Mouse (Mus musculus) liver, embryonic 13.5 days (tissue): ENCODE data around the gene Ulk4. TPM values are rescaled to one million over a fixed set of nuclear protein-coding genes. Genes with fewer than 3 reads are reported as not detected.

Source experiments
- ATAC-seq: fragments of 200-750 bp; cut with Nextera tagmentation; 2 replicates; pipeline ENCODE4 v1.8.0; 2017; ENCODE audit warnings: low read depth, mild to moderate bottlenecking, moderate number of reproducible peaks, moderate library complexity
- DNase-seq: peaks from one replicate; pipeline ENCODE4 v3.0.0; 2022
- H3K27ac ChIP-seq: fragments of 300-500 bp; sonication (generic); 2 replicates; pipeline ENCODE4 v1.5.1; 2015; ENCODE audit warnings: moderate library complexity, mild to moderate bottlenecking, inconsistent platforms
- H3K27me3 ChIP-seq: fragments of 300-500 bp; sonication (generic); 2 replicates; pipeline ENCODE4 v1.6.1; 2015; ENCODE audit warnings: mild to moderate bottlenecking, inconsistent platforms
- H3K36me3 ChIP-seq: fragments of 300-500 bp; sonication (generic); 2 replicates; pipeline ENCODE4 v1.6.1; 2015; ENCODE audit warnings: mild to moderate bottlenecking, inconsistent platforms
- H3K4me1 ChIP-seq: fragments of 300-500 bp; sonication (generic); replicated peaks from 2 replicates; pipeline ENCODE4 v1.6.1; 2015; ENCODE audit warnings: inconsistent platforms
- H3K4me2 ChIP-seq: fragments of 300-500 bp; sonication (generic); 2 replicates; pipeline ENCODE4 v1.6.1; 2015; ENCODE audit warnings: inconsistent platforms, mild to moderate bottlenecking, moderate library complexity
- H3K4me3 ChIP-seq: fragments of 300-500 bp; sonication (generic); replicated peaks from 2 replicates; pipeline ENCODE4 v1.5.1; 2015; ENCODE audit warnings: mild to moderate bottlenecking, inconsistent platforms
- H3K9ac ChIP-seq: fragments of 300-500 bp; sonication (generic); 2 replicates; pipeline ENCODE4 v1.6.1; 2015; ENCODE audit warnings: mild to moderate bottlenecking, inconsistent platforms
- H3K9me3 ChIP-seq: fragments of 300-500 bp; sonication (generic); replicated peaks from 2 replicates; pipeline ENCODE4 v1.6.1; 2016; ENCODE audit warnings: inconsistent platforms
- WGBS: fragments of 180-500 bp; shearing (Covaris S2); methylation state at CpG from one replicate; pipeline ENCODE4 v1.1.7; 2015; ENCODE audit not compliant: insufficient replicate concordance; 5-methylcytosine and 5-hydroxymethylcytosine counted together
- polyA plus RNA-seq: library from polyadenylated mRNA; unstranded; fragments of >200 nt; fragmentation: Nextera tagmentation; extraction: Ambion mirVana; gene quantifications from 2 replicates; pipeline ENCODE4 v1.2.1, GENCODE M21; 2015

Ulk4 gene
- polyA plus RNA-seq, 1 experiment from 2014 or later: 37.0 TPM

DNA sequence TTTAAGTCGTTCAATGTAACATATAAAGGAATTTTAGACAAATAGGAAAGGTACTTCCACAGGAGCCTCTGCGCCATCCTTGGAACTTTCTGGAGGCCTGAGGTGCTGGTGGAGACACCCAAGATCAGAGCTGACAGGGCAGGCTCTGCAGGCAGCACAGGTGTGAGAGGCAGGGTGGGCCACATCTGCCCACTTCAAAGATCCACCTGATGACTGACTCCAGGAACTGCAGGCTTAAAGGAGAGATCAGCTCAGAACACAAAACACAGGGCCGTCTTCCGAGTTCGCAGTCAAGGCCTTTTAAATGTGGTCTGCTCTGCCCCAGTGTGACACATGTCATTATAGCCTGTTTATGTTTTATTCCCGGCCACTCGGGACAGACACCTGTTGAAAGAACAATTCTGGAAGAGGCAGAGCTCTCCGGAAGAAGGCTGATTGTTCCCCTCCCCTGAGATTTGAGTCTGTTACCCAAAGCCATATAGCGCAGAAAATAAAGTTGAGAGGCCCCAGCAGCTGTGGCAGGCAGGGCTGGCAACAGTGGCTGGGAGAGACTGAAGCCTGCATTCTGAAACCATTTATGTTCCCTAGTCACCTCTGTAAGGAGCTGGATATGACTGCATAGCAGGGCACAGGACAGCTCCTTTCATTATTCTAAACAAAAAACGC is 205.4 kb downstream of the Ulk4 start:
- no peak overlapping the region for H3K4me2 ChIP-seq
- 70% methylated on average over 10 of the region's 10 CpGs for WGBS
- H3K27ac ChIP-seq: no peak overlapping the region
- H3K4me3 ChIP-seq: no peak overlapping the region
- no peaks in the 10 kb centered on the region for H3K9me3 ChIP-seq
- no peak for DNase-seq
- no peaks in the 10 kb centered on the region for H3K36me3 ChIP-seq
- no peaks in the 10 kb centered on the region for H3K4me1 ChIP-seq
- H3K9ac ChIP-seq: no peak overlapping the region
- ATAC-seq: no peak
- H3K27me3 ChIP-seq: no peaks in the 10 kb centered on the region

DNA sequence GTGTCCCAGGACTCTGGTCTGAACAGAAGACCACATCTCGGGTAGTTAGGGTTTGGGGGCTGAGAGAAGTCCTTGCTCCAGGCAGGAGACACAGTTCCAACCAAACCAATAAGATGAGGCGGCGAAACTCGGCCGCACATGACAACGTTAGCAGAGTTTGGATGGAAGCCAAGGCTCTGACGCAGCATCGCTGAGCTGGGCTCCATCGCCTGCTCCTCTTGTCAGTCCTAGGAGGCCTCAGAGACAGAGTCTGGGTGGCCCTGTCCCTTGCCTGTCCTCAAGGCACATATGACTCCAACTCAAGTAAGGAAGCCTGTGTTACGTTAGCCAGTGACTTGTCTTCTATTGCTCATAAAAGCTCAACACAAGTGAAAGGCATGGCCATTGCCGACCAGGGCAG is 205.9 kb downstream of the Ulk4 start:
- H3K36me3 ChIP-seq: no peaks in the 10 kb centered on the region
- ATAC-seq (no peak), DNase-seq (no peak)
- no peak overlapping the region for H3K4me3 ChIP-seq
- no peaks in the 10 kb centered on the region for H3K9me3 ChIP-seq
- no peak overlapping the region for H3K4me2 ChIP-seq
- no peak overlapping the region for H3K9ac ChIP-seq
- 78% methylated on average over 11 of the region's 11 CpGs for WGBS
- no peaks in the 10 kb centered on the region for H3K4me1 ChIP-seq
- H3K27me3 ChIP-seq: no peaks in the 10 kb centered on the region
- H3K27ac ChIP-seq: no peak overlapping the region

DNA sequence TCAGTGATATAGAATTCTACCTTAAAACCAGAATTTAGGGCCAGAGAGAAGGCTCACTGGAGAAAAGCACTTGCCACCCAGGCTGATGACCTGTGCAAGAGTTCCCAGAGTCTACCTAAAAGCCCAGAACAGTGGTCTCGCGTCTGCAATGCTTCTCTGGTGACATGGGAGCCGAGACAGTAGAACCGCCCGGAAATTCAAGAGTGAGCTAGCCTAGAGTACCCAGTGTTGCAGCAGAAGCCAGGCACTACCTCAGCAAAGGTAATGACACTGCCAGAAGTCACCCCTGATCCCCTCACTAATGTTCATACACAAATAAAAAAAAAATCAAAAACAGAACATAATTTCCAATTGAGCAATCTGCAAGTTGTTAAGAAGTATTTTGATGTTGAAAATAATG is 208.9 kb downstream of the Ulk4 start:
- no peak overlapping the region for H3K4me2 ChIP-seq
- H3K36me3 ChIP-seq: no peaks in the 10 kb centered on the region
- H3K9me3 ChIP-seq: no peaks in the 10 kb centered on the region
- no peak overlapping the region for H3K9ac ChIP-seq
- WGBS: 74% methylated on average over 5 of the region's 5 CpGs
- no peak overlapping the region for H3K27ac ChIP-seq
- H3K27me3 ChIP-seq: no peaks in the 10 kb centered on the region
- no peak overlapping the region for H3K4me3 ChIP-seq
- no peaks in the 10 kb centered on the region for H3K4me1 ChIP-seq
- DNase-seq (no peak), ATAC-seq (no peak)

DNA sequence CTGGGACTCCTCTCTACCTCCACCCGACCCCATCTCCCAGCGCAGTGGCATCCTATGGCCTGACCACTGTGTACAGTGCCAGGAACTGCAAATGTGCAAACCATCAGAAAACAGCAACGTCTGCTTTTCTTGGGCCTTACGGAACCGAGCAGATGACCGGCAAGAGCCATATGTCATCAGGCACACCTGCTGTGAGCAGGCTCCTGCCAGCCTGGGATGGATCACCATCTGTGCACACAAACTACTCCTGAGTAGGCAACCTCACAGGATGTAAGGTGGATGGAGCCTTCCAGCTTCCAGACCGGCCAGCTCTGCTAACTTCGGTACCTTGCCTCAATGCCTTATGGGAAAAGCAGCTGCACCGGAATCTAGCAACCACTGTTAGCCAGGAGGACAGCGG is 210.0 kb downstream of the Ulk4 start:
- H3K4me1 ChIP-seq: no peaks in the 10 kb centered on the region
- H3K4me3 ChIP-seq: no peak overlapping the region
- no peaks in the 10 kb centered on the region for H3K27me3 ChIP-seq
- no peaks in the 10 kb centered on the region for H3K36me3 ChIP-seq
- no peak overlapping the region for H3K27ac ChIP-seq
- no peak overlapping the region for H3K4me2 ChIP-seq
- H3K9me3 ChIP-seq: no peaks in the 10 kb centered on the region
- H3K9ac ChIP-seq: no peak overlapping the region
- ATAC-seq: no peak
- 79% methylated on average over 10 of the region's 10 CpGs for WGBS
- no peak for DNase-seq

DNA sequence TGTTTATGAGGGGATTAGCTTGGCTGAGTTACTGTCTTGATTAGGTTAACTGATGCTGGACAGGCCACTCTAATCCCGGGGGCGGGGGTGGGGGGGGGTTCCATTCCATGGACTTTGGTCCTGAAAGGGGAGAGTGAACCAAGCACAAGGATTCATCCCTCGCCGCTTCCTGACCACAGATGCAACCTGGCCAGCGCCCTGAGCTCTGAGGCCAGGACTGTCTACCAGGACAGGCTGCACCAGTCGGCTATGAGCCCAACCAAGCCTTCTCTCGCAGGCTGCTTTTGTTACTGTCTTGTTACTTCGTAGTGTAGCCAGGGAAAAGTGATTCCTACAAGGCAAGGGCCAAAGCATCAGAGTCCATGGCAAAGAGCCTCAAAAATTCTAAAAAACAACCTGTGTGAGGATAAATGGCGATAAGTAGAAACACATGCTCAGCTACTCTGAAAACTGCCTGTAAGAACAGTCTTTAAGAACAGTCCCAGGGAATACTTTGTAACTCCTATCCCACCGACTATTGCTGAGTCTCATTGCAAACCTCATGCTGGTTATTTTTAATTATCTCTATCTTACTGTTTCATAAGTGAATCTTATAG is 211.5 kb downstream of the Ulk4 start:
- Histone ChIP-seq H3K4me2 (no peak overlapping the region), H3K9me3 (no peaks in the 10 kb centered on the region), H3K27me3 (no peaks in the 10 kb centered on the region), H3K9ac (no peak overlapping the region), H3K27ac (no peak overlapping the region), H3K36me3 (no peaks in the 10 kb centered on the region), H3K4me1 (no peaks in the 10 kb centered on the region), H3K4me3 (no peak overlapping the region)
- WGBS: 65% methylated on average over 10 of the region's 10 CpGs
- ATAC-seq: no peak
- DNase-seq: no peak

DNA sequence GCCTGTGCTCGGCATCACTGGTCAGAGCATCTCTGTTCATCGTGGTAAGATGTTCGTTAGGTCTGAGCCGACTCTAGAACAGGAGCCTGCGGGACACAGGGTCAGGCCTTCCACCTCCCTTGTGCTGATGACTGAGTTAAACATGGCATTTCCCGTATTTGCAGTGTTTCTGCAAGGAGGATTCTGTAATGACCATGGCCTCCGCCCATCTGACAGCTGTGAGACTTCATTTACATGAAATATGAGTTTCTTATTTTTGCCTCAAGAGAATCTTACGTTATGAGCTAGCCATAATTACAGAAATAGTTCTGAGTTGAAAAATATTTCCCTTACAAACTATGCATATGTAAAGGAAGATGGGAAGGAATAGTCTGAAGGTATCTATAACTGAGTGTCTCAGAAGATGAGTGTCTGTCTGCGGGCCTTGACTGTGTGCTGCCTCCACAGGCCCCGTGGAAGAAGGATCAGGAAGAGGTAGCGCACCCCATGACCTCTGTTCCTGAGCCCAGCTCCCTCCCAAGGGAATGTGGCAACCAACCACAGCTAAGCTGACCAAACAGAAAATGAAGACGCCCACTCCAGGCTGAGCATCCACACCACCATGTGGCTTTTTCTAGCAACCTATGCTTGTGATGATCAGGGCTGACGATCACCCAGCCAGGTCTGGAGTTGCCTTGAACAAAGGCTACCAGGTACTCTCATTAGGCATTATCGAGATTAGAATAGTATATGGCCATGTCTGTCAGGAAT is 212.2 kb downstream of the Ulk4 start:
- no peaks in the 10 kb centered on the region for H3K36me3 ChIP-seq
- no peaks in the 10 kb centered on the region for H3K9me3 ChIP-seq
- no peak for DNase-seq
- no peak overlapping the region for H3K4me2 ChIP-seq
- 65% methylated on average over 14 of the region's 14 CpGs for whole genome bisulfite sequencing
- no peaks in the 10 kb centered on the region for H3K27me3 ChIP-seq
- no peak for ATAC-seq
- H3K4me1 ChIP-seq: no peaks in the 10 kb centered on the region
- H3K27ac ChIP-seq: no peak overlapping the region
- H3K4me3 ChIP-seq: no peak overlapping the region
- no peak overlapping the region for H3K9ac ChIP-seq

DNA sequence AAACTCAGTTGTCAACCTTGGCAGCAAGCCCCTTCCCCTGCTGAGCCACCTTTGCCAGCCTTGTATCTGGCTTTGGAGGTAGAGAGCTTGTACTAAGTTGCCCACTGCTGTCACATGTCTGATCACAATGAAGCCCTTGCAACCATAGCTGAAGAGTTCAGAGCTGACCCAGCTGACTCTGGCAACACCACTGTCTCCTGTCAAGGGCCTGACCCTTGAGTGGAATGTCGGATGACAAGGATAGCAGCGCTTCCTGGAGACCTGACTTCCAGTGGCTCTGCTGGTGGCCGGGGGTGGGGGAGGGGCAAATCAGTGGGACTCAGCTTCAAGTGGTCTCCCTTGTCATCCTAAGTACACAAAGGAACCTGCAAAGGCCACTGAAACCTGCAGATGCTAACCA is 214.3 kb downstream of the Ulk4 start:
- Histone ChIP-seq H3K9ac (no peak overlapping the region), H3K27ac (no peak overlapping the region), H3K4me3 (no peak overlapping the region), H3K4me1 (no peaks in the 10 kb centered on the region), H3K27me3 (no peaks in the 10 kb centered on the region), H3K36me3 (no peaks in the 10 kb centered on the region), H3K9me3 (no peaks in the 10 kb centered on the region), H3K4me2 (no peak overlapping the region)
- ATAC-seq: no peak
- WGBS: 30% methylated on average over 3 of the region's 3 CpGs
- no peak for DNase-seq

DNA sequence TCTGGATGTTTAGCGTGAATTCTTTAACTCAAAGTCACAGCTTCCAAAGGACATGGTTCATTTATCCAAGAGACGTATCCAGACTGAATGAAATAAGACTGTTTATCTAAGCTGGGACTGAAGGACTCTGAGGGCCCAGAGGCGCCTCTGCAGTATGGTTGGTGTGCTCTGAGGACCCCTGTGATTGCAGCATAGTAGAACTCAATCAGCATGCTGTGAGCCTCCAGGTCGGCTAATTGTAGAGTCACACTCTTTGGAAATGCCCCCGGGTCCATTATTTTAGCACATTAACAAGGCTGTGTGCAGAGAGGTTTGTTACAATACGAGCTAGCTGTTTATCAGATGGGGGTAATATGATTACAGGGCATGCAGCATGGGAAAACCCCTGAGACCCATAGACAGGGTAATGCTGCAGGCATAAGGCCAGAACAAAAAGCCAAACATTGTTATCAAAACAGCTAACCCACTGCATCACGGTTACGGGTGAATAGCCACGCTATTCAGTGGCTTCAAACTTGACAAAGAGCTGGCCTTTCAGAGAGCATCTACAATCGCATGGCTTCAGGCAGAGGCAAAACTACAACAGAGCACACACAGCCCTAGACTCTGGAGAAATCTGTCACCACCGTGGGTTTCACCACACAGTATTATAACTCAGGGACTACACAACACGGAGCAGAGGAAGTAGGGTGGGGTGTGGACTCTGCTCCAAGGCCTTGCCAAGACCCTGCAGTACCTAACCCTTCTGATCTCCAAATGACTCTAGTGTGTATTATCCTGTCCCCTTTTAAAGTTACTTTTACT is 215.0 kb downstream of the Ulk4 start:
- no peaks in the 10 kb centered on the region for H3K4me1 ChIP-seq
- no peak overlapping the region for H3K9ac ChIP-seq
- no peak overlapping the region for H3K4me3 ChIP-seq
- H3K4me2 ChIP-seq: no peak overlapping the region
- DNase-seq: no peak
- ATAC-seq: no peak
- no peak overlapping the region for H3K27ac ChIP-seq
- H3K9me3 ChIP-seq: no peaks in the 10 kb centered on the region
- H3K27me3 ChIP-seq: no peaks in the 10 kb centered on the region
- WGBS: 53% methylated on average over 12 of the region's 12 CpGs
- H3K36me3 ChIP-seq: no peaks in the 10 kb centered on the region

DNA sequence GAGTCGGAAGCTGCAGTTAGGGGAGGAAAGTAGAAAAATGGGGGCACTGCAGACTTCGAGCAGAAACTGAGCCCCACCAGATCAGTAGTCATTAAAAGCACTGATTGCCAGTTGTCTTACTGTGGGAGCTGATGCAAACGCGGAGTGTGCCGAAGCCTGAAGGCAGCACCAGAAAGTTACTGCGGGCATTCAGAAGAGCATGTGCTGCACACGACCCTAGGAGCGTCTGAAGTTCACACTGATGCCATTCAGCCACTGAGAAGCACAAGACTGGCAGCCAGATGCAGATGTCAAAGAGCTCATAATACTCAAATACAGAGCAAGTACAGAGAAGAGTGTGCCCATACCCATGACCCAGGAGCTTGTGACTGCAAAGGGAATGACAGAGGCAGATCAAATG is 216.7 kb downstream of the Ulk4 start:
- no peaks in the 10 kb centered on the region for H3K36me3 ChIP-seq
- no peak for DNase-seq
- no peak overlapping the region for H3K4me3 ChIP-seq
- no peak overlapping the region for H3K9ac ChIP-seq
- ATAC-seq: no peak
- no peak overlapping the region for H3K4me2 ChIP-seq
- no peaks in the 10 kb centered on the region for H3K9me3 ChIP-seq
- H3K4me1 ChIP-seq: no peaks in the 10 kb centered on the region
- WGBS: 66% methylated on average over 8 of the region's 8 CpGs
- no peaks in the 10 kb centered on the region for H3K27me3 ChIP-seq
- no peak overlapping the region for H3K27ac ChIP-seq

DNA sequence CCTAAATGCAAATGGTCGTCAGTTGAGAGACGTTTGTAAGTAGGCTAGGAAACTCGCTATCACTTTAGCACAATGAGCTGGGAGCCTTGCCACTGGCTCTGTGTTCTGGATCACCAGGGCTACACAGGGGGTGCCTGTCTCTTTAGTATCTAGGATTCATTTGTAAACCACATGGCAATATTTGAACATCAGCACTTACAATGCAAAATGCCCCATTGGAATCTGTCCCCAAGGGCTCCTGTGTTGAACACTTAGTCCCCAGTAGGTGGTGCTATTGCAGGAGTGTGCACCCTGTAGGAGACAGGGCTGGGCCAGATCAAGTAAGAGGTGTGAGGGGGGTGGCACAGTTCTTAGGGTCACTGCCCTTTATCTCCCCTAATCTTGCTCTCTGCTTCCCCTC is 217.7 kb downstream of the Ulk4 start:
- 77% methylated on average over 3 of the region's 3 CpGs for WGBS
- no peaks in the 10 kb centered on the region for H3K4me1 ChIP-seq
- no peaks in the 10 kb centered on the region for H3K36me3 ChIP-seq
- DNase-seq (no peak), ATAC-seq (no peak)
- H3K4me3 ChIP-seq: no peak overlapping the region
- H3K27me3 ChIP-seq: no peaks in the 10 kb centered on the region
- no peak overlapping the region for H3K9ac ChIP-seq
- H3K27ac ChIP-seq: no peak overlapping the region
- no peaks in the 10 kb centered on the region for H3K9me3 ChIP-seq
- no peak overlapping the region for H3K4me2 ChIP-seq

DNA sequence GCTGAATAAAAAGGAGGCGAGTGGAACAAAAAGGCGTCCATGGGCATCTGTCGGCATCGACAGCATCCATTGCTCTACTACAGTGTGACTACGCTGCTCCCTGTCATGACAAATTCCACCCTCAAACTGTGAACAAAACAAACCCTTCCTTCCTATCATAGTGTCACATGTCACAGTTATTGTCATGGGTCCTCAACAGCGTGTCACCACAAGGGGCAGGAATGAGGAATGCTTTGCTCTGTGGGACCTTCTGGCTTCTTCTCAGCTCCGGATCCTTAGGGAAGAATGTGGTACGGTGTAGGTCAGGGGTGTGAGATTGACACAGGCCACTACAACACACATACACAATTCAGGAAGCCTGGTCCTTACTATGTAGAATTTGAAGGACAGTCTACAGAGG is 218.5 kb downstream of the Ulk4 start:
- ATAC-seq: no peak

More for the DNA sequence above, 218.5 kb downstream of the Ulk4 start:
- Histone ChIP-seq H3K27me3 (no peaks in the 10 kb centered on the region), H3K4me3 (no peak overlapping the region), H3K27ac (no peak overlapping the region), H3K9me3 (no peaks in the 10 kb centered on the region), H3K36me3 (no peaks in the 10 kb centered on the region), H3K4me1 (no peaks in the 10 kb centered on the region), H3K9ac (no peak overlapping the region), H3K4me2 (no peak overlapping the region)
- no peak for DNase-seq
- WGBS: 81% methylated on average over 8 of the region's 8 CpGs
